Comparison of ENCODE assay signal across 20 mouse cellular contexts in genomic region chr17:85170541-85171255, GRCm38 (mm10).
DNase-seq lines count a peak whose midpoint lies in the region; ATAC-seq and TF ChIP-seq lines count a peak whose summit lies in the region.
"Had no signal": no experiment of that assay in that cellular context is flagged by ENCODE, and none has a peak within 500 bp of the region (broad histone marks: within the 10 kb centered on the region; RNA-seq: fewer than 3 reads in every experiment).

No protein-coding gene starts in this region.

- dilution Hi-C loops in CH12.LX (cut with MboI; ENCODE audit: extremely low pct_ligation_motif_present, extremely low pct_unique_long_range_greater_than_20kb, low sequenced_read_pairs) = no loop called here

- peak overlapping the region; percentile 44; the same call in 1 of the 2 replicates for H3K9ac ChIP-seq in CH12.LX (ENCODE audit: insufficient read depth, low read depth)
- no peak overlapping the region for H3K9ac ChIP-seq in hindbrain, embryonic 11.5 days (ENCODE audit: low read depth, low read length)
- H3K9ac ChIP-seq: embryonic facial prominence, embryonic 15.5 days; forebrain, embryonic 15.5 days; hindbrain, embryonic 14.5 days had no signal

- TF ChIP-seq CTCF in thymus, adult 2 months (IDR thresholded peaks at IDR 0.05; ENCODE audit: borderline replicate concordance, control insufficient read depth, extremely low read depth, insufficient read depth, low read length, poor library complexity) = no peak
- no peak for TF ChIP-seq CTCF in CH12.LX (conservative IDR thresholded peaks at IDR 0.05 in 1 of 2, IDR thresholded peaks at IDR 0.05 in 1 of 2; ENCODE audit: low read depth in 2 of 2, low read length in 2 of 2)

- H3K4me2 ChIP-seq in CH12.LX (ENCODE audit: insufficient read depth, low read depth, poor library complexity, severe bottlenecking) = peak overlapping the region; percentile 56; the same call in 1 of the 2 replicates
- H3K4me2 ChIP-seq in hindbrain, embryonic 11.5 days (replicated peaks; ENCODE audit: low read depth, low read length) = no peak overlapping the region
- H3K4me2 ChIP-seq: embryonic facial prominence, embryonic 15.5 days; forebrain, embryonic 15.5 days; hindbrain, embryonic 14.5 days had no signal

- H3K36me3 ChIP-seq in thymus, adult 2 months (ENCODE audit: control insufficient read depth, insufficient read depth, low read length) = no peaks in the 10 kb centered on the region
- H3K36me3 ChIP-seq in CH12.LX (replicated peaks in 1 of 2; ENCODE audit: control insufficient read depth in 1 of 2, insufficient read depth in 1 of 2, low read length in 1 of 2) = no peaks in the 10 kb centered on the region
- no peaks in the 10 kb centered on the region for H3K36me3 ChIP-seq in hindbrain, embryonic 11.5 days (ENCODE audit: control insufficient read depth, insufficient read depth, low read length)
- H3K36me3 ChIP-seq: embryonic facial prominence, embryonic 15.5 days; forebrain, embryonic 15.5 days; heart, embryonic 10.5 days had no signal

- no peak for TF ChIP-seq POLR2A in thymus, adult 2 months (IDR thresholded peaks at IDR 0.05; ENCODE audit: control insufficient read depth, extremely low read depth, insufficient read depth, low read length, poor library complexity)
- no peak for TF ChIP-seq POLR2A in CH12.LX (IDR thresholded peaks at IDR 0.05; ENCODE audit: low read depth, low read length)

- peak; percentile 95 for ATAC-seq in inflammation-experienced regulatory T-cells, adult 6 months
- ATAC-seq in hindbrain, embryonic 11.5 days (ENCODE audit: low FRiP score) = no peak
- ATAC-seq: forebrain, embryonic 15.5 days had no signal

- H3K79me2 ChIP-seq in CH12.LX (replicated peaks; ENCODE audit: control insufficient read depth, extremely low read depth, insufficient read depth, poor library complexity, severe bottlenecking) = no peaks in the 10 kb centered on the region

- no peak overlapping the region for H3K4me3 ChIP-seq in thymus, adult 2 months (ENCODE audit: control insufficient read depth, insufficient read depth, low read length)
- H3K4me3 ChIP-seq in CH12.LX (replicated peaks in 1 of 3; ENCODE audit: low read depth in 2 of 3, low read length in 2 of 3, poor library complexity in 1 of 3) = no peak overlapping the region
- no peak overlapping the region for H3K4me3 ChIP-seq in hindbrain, embryonic 11.5 days (ENCODE audit: low read depth, low read length)
- H3K4me3 ChIP-seq: embryonic facial prominence, embryonic 15.5 days; forebrain, embryonic 15.5 days; heart, embryonic 10.5 days had no signal

- no peak for DNase-seq in thymus, adult 2 months
- DNase-seq in thymus, postnatal 36 days = no peak
- peak; percentile 55 for DNase-seq in CD4-positive helper T cell, adult 2 months (ENCODE audit: low read depth, low spot score)
- peak; percentile 68 for DNase-seq in CH12.LX (ENCODE audit: extremely low read depth)
- DNase-seq in layer of hippocampus, adult 9-10 months (ENCODE audit: low spot score) = no peak
- no peak for DNase-seq in urinary bladder, postnatal 10 days (ENCODE audit: low spot score)
- DNase-seq in hindbrain, embryonic 11.5 days (ENCODE audit: low spot score) = no peak
- DNase-seq: adrenal gland, postnatal 10 days; cerebellum, adult 11 months; cerebellum, adult 8-10 months; cerebellum, postnatal 14 days; embryo, embryonic 11 days; gastrocnemius, postnatal 36 days; heart, adult 18-20 months; heart, postnatal 10 days had no signal

- H3K27ac ChIP-seq in thymus, adult 2 months (ENCODE audit: control insufficient read depth, insufficient read depth, low read length) = peak overlapping the region; percentile 43; the same call in 1 of the 2 replicates
- H3K27ac ChIP-seq in CH12.LX (ENCODE audit: insufficient read depth, low read depth) = no peak overlapping the region
- no peak overlapping the region for H3K27ac ChIP-seq in hindbrain, embryonic 11.5 days (ENCODE audit: low read depth, low read length)
- H3K27ac ChIP-seq: embryonic facial prominence, embryonic 15.5 days; forebrain, embryonic 15.5 days; heart, embryonic 10.5 days; hindbrain, embryonic 14.5 days had no signal

- H3K4me1 ChIP-seq in thymus, adult 2 months (replicated peaks; ENCODE audit: control insufficient read depth, insufficient read depth, low read length) = 0 out of 2 replicates have a peak, but pooled peaks cover 2% of the 10 kb centered on the region
- peaks cover 2 to 21% of the 10 kb centered on the region in 2 experiments for H3K4me1 ChIP-seq in CH12.LX (ENCODE audit: control insufficient read depth in 1 of 2, insufficient read depth in 2 of 2)
- H3K4me1 ChIP-seq in hindbrain, embryonic 11.5 days (replicated peaks; ENCODE audit: control insufficient read depth, insufficient read depth, low read length) = no peaks in the 10 kb centered on the region
- H3K4me1 ChIP-seq: embryonic facial prominence, embryonic 15.5 days had no signal

- H3K9me3 ChIP-seq in CH12.LX (replicated peaks; ENCODE audit: low read length) = no peaks in the 10 kb centered on the region
- no peaks in the 10 kb centered on the region for H3K9me3 ChIP-seq in hindbrain, embryonic 11.5 days (ENCODE audit: control insufficient read depth, low read length)
- H3K9me3 ChIP-seq: embryonic facial prominence, embryonic 15.5 days; forebrain, embryonic 15.5 days; heart, embryonic 10.5 days had no signal

- no peaks in the 10 kb centered on the region for H3K27me3 ChIP-seq in thymus, adult 2 months (ENCODE audit: control insufficient read depth, insufficient read depth, low read length)
- no peaks in the 10 kb centered on the region for H3K27me3 ChIP-seq in CH12.LX (replicated peaks)
- H3K27me3 ChIP-seq in hindbrain, embryonic 11.5 days (ENCODE audit: control insufficient read depth, insufficient read depth, low read length) = no peaks in the 10 kb centered on the region
- H3K27me3 ChIP-seq: embryonic facial prominence, embryonic 15.5 days; forebrain, embryonic 15.5 days had no signal

- no peak for TF ChIP-seq EP300 in CH12.LX (IDR thresholded peaks at IDR 0.05; ENCODE audit: low read length)

- no peak for TF ChIP-seq RAD21 in CH12.LX (IDR thresholded peaks at IDR 0.05; ENCODE audit: low read depth, low read length)

- in situ Hi-C loops in CH12.LX (cut with MboI; ENCODE audit: low pct_ligation_motif_present, low pct_unique_long_range_greater_than_20kb, low sequenced_read_pairs) = no loop called here

- 74% methylated on average over 10 of the region's 10 CpGs for WGBS in thymus, adult 2 months
- WGBS in hindbrain, embryonic 11.5 days = 75% methylated on average over 10 of the region's 10 CpGs

TF ChIP-seq in CH12.LX, 34 proteins besides CTCF, POLR2A, EP300 and RAD21:
- no peak for TF ChIP-seq MEF2A (IDR thresholded peaks at IDR 0.05; ENCODE audit: borderline replicate concordance, low read depth, low read length)
- TF ChIP-seq IRF4 (IDR thresholded peaks at IDR 0.05; ENCODE audit: low read depth, low read length) = peak; percentile 45; the same call in 1 of the 2 replicates

Comparison
In these comparisons a context has a peak if more than half of its experiments do, and no peak if none do; other contexts are left out.
1. DNase-seq: peak in CD4-positive helper T cell, adult 2 months (single experiment) and CH12.LX (single experiment); none in thymus, adult 2 months (single experiment), thymus, postnatal 36 days (0 of 2), layer of hippocampus, adult 9-10 months (single experiment), urinary bladder, postnatal 10 days (single experiment) and hindbrain, embryonic 11.5 days (single experiment).